Mouse (Mus musculus) limb, embryonic 14.5 days (tissue): ENCODE measurements around the gene Pitpnc1. TPM values are rescaled to one million over a fixed set of nuclear protein-coding genes. Genes with fewer than 3 reads are reported as not detected.

Experiments
- ATAC-seq: fragments of 200-750 bp; cut with Nextera tagmentation; 2 replicates; pipeline ENCODE4 v1.8.0; 2017; ENCODE audit warnings: low read depth, moderate number of reproducible peaks, moderate TSS enrichment; ENCODE audit not compliant: low FRiP score
- DNase-seq: peaks from one replicate; pipeline ENCODE4 v3.0.0-alpha.2; 2015; ENCODE audit warnings: low spot score
- H3K27ac ChIP-seq: fragments of 300-500 bp; sonication (generic); replicated peaks from 2 replicates; pipeline ENCODE4 v1.5.1; 2014; ENCODE audit warnings: low read depth, mild to moderate bottlenecking, low read length, moderate library complexity, mixed read lengths
- H3K27me3 ChIP-seq: fragments of 300-500 bp; sonication (generic); 2 replicates; pipeline ENCODE4 v1.6.1; 2014; ENCODE audit warnings: low read length, mixed read lengths; ENCODE audit not compliant: control insufficient read depth, insufficient read depth
- H3K36me3 ChIP-seq: fragments of 300-500 bp; sonication (generic); 2 replicates; pipeline ENCODE4 v1.6.1; 2014; ENCODE audit warnings: mild to moderate bottlenecking, low read length, moderate library complexity, mixed read lengths; ENCODE audit not compliant: control insufficient read depth, insufficient read depth
- H3K4me1 ChIP-seq: fragments of 300-500 bp; sonication (generic); 2 replicates; pipeline ENCODE4 v1.6.1; 2014; ENCODE audit warnings: antibody characterized with exemption, low read length, mixed read lengths; ENCODE audit not compliant: control insufficient read depth, insufficient read depth
- H3K4me2 ChIP-seq: fragments of 300-500 bp; sonication (generic); replicated peaks from 2 replicates; pipeline ENCODE4 v1.6.1; 2014; ENCODE audit warnings: low read depth, mild to moderate bottlenecking, low read length, moderate library complexity; ENCODE audit not compliant: severe bottlenecking
- H3K4me3 ChIP-seq: fragments of 300-500 bp; sonication (generic); replicated peaks from 2 replicates; pipeline ENCODE4 v1.5.1; 2014; ENCODE audit warnings: low read length
- H3K9ac ChIP-seq: fragments of 300-500 bp; sonication (generic); 2 replicates; pipeline ENCODE4 v1.6.1; 2014; ENCODE audit warnings: mild to moderate bottlenecking, low read depth, low read length, moderate library complexity; ENCODE audit not compliant: severe bottlenecking
- H3K9me3 ChIP-seq: fragments of 300-500 bp; sonication (generic); 2 replicates; pipeline ENCODE4 v1.6.1; 2016; ENCODE audit warnings: low read length; ENCODE audit not compliant: control insufficient read depth
- POLR2A ChIP-seq: fragments of 200-500 bp; IDR thresholded peaks from 2 replicates; pipeline ENCODE4 v1.8.0; 2012; ENCODE audit warnings: inconsistent platforms, mild to moderate bottlenecking, moderate library complexity, borderline replicate concordance; ENCODE audit not compliant: insufficient read depth, insufficient read length; ENCODE audit errors: extremely low read depth
- WGBS: fragments of 180-500 bp; shearing (Covaris S2); extraction: QIAGEN DNeasy Blood & Tissue Kit; methylation state at CpG from one replicate; pipeline ENCODE4 v1.1.7; 2014; 5-methylcytosine and 5-hydroxymethylcytosine counted together
- polyA plus RNA-seq, 2 experiments: library from polyadenylated mRNA; depleted of rRNA in 1 of 2; stranded (reverse) in 1 of 2; unstranded in 1 of 2; fragments of >200 nt; fragmentation: Nextera tagmentation in 1 of 2; extraction: Ambion mirVana in 1 of 2; gene quantifications; 2 replicates each; pipeline versions ENCODE4 v1.2.1 to v1.2.3; 2012 to 2014

Gene Pitpnc1
- polyA plus RNA-seq, 2 experiments: 20.4 to 25.2 TPM

DNA sequence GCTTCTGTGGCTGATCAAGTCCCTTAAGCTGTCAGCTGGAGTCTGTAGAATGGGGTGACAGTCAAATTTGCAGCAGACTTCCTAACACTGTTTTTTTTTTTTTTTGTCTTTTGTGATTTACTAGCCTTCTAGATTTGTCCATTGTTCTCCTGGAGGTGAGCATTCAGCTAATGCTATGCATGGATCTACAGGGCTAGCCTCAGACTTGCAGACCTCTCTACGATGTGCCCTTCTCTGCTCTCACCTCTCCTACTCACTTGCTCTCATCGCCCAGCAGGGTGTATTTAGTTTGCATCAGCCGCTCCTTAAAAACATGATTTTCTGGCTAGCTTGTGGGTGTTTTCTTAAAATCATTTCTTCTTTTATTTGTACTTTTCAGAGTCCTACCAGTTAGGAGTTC, 13.8 kb upstream of the Pitpnc1 start:
- H3K9me3 ChIP-seq: no peaks in the 10 kb centered on the region
- TF ChIP-seq POLR2A: no peak
- no peak overlapping the region for H3K27ac ChIP-seq
- peaks cover 13% of the 10 kb centered on the region for H3K4me1 ChIP-seq
- H3K9ac ChIP-seq: no peak overlapping the region
- DNase-seq (no peak), ATAC-seq (no peak)
- H3K27me3 ChIP-seq: no peaks in the 10 kb centered on the region
- 92% methylated on average over 3 of the region's 3 CpGs for WGBS
- H3K4me2 ChIP-seq: no peak overlapping the region
- H3K36me3 ChIP-seq: peaks cover 45% of the 10 kb centered on the region
- no peak overlapping the region for H3K4me3 ChIP-seq

DNA sequence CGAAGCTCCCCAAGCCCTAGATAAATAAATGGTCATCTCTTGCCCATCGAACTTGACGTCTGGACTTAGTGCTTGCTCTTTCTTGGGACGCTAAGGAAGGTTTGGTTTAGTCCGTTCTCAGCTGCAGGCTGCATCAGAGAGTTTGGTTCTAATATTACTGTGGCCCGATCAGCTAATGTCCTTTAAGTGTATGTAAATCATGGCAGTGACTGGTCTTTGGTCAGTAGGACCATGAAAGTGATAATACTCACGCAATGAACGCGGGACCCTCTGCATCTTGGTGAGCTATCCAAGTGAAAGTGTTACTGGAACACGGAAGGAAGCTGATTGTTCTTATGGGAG, 9.3 kb upstream of the Pitpnc1 start:
- ATAC-seq (no peak), DNase-seq (no peak)
- TF ChIP-seq POLR2A: no peak
- peak overlapping the region; percentile 70 for H3K4me2 ChIP-seq
- WGBS: under 1% methylated on average over 10 of the region's 10 CpGs
- peaks cover 4% of the 10 kb centered on the region; the same call in 1 of the 2 replicates for H3K36me3 ChIP-seq
- peak overlapping the region; percentile 95 for H3K4me3 ChIP-seq
- H3K27ac ChIP-seq: peak overlapping the region; percentile 73; the same call in 1 of the 2 replicates
- H3K4me1 ChIP-seq: peaks cover 13% of the 10 kb centered on the region
- no peaks in the 10 kb centered on the region for H3K27me3 ChIP-seq
- no peaks in the 10 kb centered on the region for H3K9me3 ChIP-seq
- H3K9ac ChIP-seq: peak overlapping the region; percentile 97

DNA sequence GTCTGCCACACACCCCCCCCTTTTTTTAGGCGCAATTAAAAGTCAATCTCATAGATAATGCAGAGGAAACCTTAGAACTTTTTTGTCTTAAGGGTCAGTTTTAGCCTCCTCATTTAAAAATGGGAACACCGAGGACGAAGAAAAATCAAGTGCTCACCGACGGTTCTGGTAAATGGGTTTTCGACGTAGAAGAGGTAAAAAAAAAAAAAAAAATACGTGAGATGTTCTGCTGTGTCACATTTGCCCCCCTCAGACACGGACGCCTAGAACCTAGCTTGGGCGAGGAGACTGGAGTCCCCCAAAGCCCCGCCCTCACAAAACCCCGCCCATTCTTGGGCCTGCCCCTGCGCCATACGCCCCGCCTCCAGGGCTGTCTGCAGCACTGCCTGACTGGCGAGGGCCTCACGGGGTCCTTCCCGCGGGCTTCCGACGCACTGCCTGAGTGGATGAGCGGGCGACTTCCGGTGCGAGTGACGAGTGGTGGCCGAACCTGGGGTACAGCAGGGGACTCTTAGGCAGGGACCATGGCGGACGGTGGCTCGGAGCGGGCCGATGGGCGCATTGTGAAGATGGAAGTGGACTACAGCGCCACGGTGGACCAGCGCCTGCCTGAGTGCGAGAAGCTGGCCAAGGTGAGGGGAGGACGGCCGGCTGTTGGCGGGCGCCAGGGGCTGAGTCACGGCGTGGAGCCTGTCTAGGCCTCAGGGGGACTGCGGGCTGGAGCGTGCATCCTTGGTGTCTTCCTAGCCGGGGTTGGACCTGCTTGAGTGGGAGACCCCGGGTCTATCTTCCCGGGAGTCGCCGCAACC, 8.8 kb upstream of the Pitpnc1 start, which contains the start of gene Psmd12:
TSS of gene Psmd12 (plus strand) at position 432 of the 809 bp plus-strand sequence.
- peak within 1 kb of the TSS; percentile 95 for H3K4me3 ChIP-seq
- peak; percentile 64; the same call in 1 of the 2 replicates for TF ChIP-seq POLR2A
- no peaks in the 10 kb centered on the region for H3K36me3 ChIP-seq
- peak within 1 kb of the TSS; percentile 73 for H3K27ac ChIP-seq
- H3K27me3 ChIP-seq: no peaks in the 10 kb centered on the region
- ATAC-seq (peak; percentile 97), DNase-seq (peak; percentile 93)
- peak within 1 kb of the TSS; percentile 97 for H3K9ac ChIP-seq
- peaks cover 13% of the 10 kb centered on the region for H3K4me1 ChIP-seq
- no peaks in the 10 kb centered on the region for H3K9me3 ChIP-seq
- WGBS: 1% methylated on average over 50 of the region's 51 CpGs
- peak within 1 kb of the TSS; percentile 70 for H3K4me2 ChIP-seq

DNA sequence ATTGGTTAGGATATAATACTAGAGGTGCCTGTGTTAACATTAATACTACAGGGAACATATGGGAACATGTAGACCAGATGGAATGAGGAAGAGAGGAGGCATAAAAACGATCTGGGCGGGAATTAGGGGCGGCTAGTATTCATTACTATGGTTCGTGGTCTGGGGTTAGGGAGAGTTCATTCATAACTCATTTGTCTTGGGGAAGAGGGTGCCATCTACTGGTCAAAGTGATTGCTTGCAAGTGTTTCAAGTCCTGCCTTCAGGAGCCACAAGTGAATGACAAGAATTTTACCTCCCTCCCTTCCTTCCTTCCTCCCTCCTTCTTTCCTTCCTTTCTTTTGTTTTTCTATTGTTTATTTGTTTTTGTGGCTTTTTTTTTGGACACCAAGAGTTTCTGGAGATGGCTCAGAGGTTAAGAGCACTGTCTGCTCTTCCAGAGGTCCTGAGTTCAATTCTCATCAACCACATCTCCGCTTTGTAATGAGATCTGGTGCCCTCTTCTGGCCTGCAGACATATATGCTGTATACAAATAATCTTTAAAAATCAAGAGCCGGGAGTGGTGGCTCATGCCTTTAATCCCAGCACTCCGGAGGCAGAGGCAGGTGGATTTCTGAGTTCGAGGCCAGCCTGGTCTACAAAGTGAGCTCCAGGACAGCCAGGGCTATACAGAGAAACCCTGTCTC, 2.8 kb upstream of the Pitpnc1 start:
- peaks cover 5% of the 10 kb centered on the region for H3K4me1 ChIP-seq
- no peaks in the 10 kb centered on the region for H3K9me3 ChIP-seq
- H3K36me3 ChIP-seq: no peaks in the 10 kb centered on the region
- no peak overlapping the region for H3K4me3 ChIP-seq
- ATAC-seq (0 out of 2 replicates have a peak, but pooled peaks have one; percentile 2), DNase-seq (peak; percentile 93)
- WGBS: 25% methylated on average over 8 of the region's 8 CpGs
- H3K4me2 ChIP-seq: no peak overlapping the region
- no peak overlapping the region for H3K9ac ChIP-seq
- H3K27me3 ChIP-seq: no peaks in the 10 kb centered on the region
- TF ChIP-seq POLR2A: no peak
- H3K27ac ChIP-seq: no peak overlapping the region

DNA sequence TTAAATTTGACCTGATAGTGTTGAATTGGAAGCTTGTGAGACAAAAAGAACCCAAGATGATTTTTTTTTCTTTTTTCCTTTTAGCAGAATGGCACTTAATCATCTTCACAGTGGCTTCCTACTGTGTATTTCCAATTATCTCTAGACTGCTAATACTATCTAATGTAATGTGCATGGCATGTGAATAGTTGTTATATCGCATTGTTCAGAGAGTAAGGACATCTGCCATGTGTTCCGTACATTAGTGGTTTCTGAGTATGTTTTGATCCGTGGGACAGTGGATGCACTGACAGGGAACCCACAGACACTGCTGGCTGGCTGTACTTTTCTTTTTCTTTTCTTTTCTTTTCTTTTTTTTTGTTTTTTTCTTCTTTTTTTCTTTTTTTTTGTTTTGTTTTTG, 1.8 kb upstream of the Pitpnc1 start:
- DNase-seq: no peak
- Histone ChIP-seq H3K27ac (no peak overlapping the region), H3K9ac (no peak overlapping the region), H3K27me3 (no peaks in the 10 kb centered on the region), H3K4me3 (no peak overlapping the region), H3K4me1 (peaks cover 8% of the 10 kb centered on the region), H3K9me3 (no peaks in the 10 kb centered on the region), H3K36me3 (no peaks in the 10 kb centered on the region), H3K4me2 (no peak overlapping the region)
- no peak for ATAC-seq
- TF ChIP-seq POLR2A: no peak
- WGBS: 76% methylated on average over 3 of the region's 3 CpGs
